Mouse (Mus musculus) thymus, postnatal 14 days (tissue): ENCODE data around the gene St3gal6.

Source experiments
- DNase-seq: peaks from one replicate; pipeline ENCODE4 v3.0.0; 2021

Gene St3gal6

DNA sequence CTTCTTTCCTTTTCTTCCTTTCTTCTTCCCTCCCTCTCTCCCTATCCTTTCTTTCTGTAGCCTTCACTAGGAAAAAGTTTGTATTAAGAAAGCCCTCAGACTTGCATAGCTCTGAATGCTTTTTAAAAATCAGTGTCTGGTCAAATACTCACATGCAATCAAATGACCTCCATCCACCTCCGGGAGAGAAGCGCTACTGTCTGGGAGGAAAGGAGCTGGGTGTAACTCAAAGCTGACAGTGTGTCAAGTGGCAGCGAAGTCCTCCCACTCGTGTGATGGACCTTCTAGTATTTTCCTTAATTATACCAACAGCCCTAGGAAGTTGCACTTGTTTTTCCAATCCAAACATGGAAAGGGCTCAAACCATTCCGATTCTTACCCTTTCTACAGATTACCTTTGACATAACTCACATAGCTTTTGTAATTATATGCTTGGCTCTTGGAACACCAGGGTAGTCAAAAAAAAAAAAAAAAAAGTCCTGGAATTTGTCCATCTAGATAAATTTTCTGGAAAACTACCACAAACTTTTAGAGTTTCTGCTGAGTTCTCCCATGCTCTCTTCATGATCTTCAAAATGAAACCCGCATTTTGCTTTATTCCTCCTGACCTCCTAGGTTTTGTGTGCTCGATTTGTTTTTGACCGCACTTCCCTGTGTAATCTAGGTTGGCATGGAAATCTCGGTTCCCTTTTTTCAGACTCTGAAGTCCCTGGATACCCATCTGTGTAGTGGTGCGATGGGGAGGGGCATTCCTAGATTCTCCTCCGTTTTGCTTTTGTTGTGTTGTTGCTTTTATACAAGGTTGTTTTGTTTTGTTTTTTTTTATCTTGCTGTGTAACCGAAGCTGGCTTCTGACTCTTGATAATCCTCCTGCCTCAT lies at the start of gene St3gal6:
St3gal6 (minus strand) TSS at position 272 of the 879 bp plus-strand sequence.
- DNase-seq = no peak

DNA sequence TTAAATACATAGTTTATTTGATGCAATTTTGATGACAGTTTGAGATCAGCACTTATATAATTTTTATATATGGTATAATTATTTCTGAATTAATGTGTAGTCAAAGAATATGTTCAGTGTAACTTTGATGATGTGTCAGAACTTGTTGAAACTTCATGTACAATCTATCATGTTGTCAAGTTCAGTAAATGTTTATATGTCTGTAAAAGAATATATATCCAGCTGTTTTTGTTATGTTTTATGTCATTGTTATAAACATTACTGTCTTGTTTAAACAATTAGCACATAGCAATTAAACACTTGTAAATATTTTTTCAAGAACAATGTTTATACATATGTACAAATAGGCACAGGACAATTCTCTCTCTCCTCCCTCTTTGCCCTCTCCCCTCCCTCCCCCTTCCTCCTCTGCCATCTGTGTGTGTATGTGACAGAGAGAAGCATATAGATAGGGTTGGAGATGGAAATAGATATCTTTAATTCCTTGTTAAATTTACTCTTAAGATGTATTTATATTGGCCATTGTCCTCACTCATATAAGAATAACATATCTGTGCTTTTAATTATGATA lies 46.7 kb upstream of the St3gal6 start:
- no peak for DNase-seq

DNA sequence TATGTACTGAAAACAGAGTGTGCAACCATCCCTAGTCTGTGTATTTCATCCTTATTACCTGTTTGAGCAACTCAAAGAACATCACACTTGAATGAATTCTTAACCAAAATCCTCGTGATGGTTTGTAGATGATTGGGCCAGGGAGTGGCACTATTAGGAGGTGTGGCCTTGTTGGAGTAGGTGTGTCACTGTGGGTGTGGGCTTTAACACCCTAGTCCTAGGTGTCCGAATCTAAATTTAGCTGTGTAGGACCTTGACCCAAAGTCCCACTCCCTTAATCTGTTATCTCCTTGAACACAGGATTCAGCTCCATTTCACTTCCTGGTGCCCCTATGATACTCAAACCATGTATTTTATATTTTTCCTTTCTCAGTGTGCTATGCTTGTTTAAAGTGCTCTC lies 37.2 kb upstream of the St3gal6 start:
- no peak for DNase-seq

DNA sequence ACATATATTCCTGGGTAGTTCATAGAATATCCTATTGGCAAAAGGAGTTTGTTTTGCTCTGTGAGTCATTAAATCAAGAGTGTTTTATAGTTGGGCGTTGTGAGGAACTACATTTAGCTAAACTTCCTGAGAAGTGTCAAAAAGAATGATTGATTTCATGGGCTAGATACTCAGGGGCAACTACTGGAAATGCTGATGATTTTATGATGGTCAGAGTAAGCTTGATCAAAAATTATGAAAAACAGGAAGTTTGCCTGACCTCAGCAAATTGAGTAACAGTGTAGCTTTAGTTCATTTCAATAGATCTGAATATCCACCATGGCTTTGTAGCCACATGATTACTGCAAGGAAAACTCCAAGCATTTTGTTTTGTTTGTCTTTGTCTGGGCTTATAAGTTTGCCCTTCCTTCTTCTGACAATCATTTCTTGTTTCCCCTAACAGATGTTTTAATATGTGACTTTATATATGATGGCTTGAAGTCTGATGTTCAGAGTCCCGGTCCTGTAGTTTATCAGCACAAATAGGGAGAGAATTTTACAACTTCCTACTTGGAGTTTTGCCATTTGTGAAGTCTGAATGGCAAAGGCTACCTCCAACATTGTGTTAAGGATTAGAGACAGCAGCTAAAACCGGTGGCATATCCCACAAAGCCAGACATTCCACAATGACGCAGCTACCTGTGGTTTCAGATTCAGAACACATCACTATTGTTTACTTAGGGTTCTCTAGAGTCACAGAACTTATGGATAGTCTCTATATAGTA lies 32.2 kb upstream of the St3gal6 start:
- no peak for DNase-seq

DNA sequence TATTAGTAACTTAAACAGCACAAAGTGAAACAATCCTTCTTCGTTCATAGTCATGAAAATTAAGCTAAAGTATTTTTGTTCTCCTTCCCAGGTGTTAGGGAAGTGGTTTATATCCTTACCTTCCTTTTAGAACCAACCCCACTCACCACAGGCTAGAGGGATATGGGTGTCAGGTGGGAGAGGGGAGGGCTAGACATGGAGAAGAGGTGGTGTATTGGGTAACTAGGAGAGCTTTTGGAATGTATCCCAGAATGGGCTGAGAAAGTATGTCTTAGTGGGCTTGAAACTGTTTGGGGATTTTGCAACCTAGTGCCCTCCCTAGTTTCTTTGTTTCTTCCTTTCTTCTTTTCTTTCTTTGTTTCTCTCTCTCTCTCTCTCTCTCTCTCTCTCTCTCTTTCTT lies 30.6 kb upstream of the St3gal6 start:
- no peak for DNase-seq

DNA sequence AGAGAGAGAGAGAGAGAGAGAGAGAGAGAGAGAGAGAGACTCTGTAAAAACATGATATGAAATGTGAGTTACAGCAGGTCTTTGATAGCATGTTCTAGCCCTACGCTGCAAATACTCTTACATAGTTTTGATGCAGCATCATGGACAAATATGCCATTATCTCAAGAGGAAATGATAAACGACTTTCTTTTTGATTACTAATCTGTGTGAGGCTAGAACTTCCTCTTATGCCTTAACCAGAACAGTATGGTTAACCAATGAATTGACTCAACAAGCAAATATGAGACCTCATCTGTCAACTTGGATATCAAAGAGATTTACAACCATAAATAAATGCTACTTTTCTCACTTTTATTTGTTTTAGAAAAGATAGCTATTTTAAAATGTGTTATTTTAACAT lies 24.0 kb upstream of the St3gal6 start:
- no peak for DNase-seq

DNA sequence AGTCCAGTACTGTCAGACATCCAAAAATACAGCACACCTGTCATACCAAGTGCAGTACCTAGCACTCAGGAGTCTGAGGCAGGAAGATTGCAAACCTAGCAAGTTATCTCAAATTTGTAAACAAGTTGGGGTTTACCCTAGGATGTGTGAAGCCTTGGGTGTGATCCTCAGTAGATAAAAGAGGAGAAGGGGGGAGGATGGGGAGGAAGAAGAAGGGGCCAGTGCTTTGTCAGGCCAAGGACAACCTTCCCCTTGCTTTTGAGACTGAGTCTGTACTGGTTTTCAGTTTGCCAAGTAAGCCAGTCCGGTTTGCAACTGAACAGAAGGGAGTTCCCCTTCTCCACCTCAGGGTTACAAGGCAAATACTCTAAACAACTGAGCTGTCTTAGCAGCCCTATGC lies 22.1 kb upstream of the St3gal6 start:
- no peak for DNase-seq

DNA sequence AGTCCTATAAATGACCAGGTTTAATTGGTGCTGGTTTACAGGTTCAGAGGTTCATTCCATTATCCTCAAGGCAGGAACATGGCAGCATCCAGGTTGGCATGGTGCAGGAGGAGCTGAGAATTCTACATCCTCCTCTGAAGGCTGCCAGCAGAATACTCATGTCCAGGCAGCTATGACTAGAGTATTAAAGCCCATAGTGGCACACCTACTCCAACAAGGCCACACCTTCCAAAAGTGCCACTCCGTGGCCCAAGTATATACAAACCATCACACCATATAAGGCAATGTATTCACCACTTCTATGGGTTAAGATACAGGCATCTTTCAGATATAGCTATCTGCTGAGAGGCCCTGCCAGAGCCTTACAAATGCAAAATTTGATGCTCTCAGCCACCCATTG lies 15.4 kb upstream of the St3gal6 start:
- no peak for DNase-seq

DNA sequence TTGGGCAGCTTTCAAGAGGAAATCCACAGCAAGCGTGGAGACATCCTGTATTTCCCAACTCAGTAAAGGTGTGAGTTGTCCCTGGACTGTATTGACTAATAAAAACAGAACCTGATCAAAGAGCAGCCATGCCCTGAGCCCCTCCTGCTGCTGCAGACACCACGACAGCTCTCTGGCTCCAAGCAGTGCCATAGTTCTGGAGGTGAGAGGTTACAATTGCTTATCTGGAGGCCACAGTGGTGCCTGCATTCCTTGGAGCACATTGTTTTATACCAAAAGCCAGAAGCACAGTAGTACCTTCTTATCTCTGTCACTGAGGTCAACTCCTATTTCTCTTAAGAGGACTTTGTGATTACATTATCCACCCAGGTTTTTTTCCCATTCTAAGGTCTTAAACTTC lies 15.0 kb upstream of the St3gal6 start:
- no peak for DNase-seq

DNA sequence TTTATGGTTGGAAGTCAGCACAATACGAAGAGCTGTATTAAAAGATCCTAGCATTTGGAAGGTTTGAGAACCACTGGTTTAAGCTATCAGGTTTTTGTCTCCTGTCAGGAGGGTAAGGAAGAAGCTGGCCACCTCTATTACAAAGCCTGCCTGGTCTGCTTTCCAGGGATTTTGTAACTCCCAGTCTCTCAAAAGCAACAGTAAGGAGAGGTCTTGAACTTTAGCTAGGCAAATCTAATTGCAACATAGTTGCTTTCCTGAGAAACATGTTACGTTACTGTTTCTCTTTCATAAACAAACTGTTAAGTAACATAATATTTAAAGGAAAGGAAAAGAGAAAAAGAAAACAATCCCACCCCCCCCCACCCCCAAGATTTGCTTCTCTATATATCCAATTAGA lies 12.0 kb upstream of the St3gal6 start:
- no peak for DNase-seq

DNA sequence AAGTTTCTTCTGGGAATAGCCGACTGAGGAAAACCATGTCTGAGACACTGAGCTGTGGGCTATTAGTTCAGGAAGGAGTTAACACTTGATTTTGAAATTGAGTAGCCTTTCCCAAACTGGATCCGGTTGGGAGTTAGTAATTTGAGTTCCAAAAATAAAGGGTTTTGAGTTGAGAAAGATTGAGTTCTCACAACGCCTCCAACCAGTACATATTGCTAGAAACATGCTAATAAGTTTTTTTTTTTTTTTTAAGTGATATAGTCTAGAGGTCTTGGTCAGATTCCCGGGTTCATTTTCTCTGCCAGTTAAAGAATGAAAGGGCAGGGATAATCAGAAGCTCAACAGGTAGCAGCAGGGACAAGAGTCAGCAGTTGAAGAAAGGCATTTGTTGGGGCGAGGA lies 11.2 kb upstream of the St3gal6 start:
- no peak for DNase-seq

DNA sequence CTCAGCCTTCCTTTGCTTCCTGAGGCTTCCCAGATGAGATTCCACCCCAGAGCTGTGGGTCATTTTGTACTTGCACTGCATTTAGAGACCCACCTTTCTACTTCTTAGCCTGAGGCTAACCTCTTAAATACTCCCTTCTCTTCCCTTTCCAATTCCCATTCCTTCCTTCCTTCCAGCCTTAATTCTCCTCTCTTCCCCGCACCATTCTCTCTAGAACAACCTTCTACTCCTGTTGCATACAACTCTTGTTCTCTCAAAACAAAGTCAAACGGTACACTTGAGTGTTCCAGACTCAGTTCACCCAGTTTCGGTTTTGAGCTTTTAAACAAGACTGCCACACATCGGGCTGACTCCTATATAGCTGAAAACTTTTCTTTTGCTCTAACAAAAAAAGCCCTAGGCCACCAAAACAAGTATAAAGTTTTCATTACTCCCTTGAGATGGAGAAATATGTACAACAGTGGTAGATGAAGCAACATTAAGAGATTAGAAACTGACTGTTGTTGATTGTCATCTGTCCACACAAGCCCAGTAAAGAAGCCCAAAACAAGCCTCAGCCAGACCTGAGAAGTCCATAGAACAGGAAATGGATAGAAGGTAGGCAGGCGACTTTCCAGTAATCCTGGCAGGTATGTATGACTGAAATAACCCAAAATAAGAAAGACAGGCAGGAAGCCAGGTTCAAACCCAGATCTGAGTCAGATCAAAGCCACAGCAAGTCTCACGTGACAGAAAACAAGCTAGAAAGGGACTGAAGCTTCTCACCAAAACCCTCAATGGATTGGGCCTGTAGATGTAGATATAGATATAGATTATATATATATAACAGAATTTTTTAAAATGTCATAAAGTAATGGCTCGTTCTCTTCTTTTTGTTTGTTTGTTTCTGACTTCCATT lies 10.5 kb upstream of the St3gal6 start:
- peak; percentile 26 for DNase-seq

DNA sequence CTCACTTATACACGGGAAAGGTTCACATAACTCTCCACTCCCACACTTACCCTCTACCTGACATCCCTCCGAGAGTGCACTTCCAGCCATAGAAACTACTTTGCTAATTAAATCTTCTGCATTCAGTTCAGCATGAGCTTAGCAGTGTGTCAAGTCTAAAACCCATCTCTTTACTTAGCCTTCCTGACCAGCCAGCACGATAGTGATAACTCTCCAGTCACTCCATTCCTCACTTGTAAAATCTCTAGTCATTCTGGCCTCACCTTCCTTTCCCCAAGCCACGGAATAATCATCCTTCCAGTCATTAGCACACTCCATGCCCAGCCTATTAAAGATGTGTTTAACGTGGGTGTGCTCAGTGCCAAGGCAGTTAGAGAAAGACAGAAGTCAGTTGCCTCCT lies 9.7 kb upstream of the St3gal6 start:
- DNase-seq = no peak

DNA sequence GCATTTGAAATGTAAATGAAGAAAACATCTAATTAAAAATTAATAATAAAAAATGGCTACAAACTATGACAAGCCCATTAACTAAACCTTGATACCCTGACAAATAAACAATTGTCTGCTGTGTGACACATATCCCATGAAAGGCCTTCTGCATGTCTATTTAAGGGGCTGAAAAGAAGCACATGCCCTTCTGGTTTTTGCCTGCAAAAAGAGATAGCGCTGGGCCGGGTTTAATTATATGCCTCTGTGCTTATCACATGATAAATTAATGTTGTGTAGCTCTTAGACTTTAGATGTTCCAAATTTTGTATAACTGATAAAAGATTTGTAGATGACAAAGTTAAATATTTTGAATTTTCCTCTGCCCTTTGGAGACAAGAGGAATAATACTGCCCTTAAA lies 9.2 kb upstream of the St3gal6 start:
- DNase-seq = no peak

DNA sequence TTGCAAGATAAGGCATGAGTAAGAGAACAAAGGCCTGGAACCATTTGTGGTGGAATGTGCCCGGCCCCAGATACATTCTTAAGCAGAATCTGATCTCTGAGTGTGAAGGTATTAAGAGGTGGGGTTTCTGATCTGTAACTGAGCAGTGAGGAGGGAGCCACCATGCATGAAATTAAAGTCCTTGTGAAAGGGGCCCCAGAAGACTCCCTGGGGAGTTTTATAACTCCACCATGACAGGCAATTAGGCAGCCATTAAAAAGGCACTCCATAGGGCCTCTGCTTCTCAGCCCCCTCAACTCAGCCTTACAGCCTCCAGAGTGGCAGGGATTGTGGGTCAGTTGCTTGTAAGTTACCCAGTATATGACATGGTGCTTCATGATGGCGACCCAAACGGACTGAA lies 8.5 kb upstream of the St3gal6 start:
- DNase-seq = no peak

DNA sequence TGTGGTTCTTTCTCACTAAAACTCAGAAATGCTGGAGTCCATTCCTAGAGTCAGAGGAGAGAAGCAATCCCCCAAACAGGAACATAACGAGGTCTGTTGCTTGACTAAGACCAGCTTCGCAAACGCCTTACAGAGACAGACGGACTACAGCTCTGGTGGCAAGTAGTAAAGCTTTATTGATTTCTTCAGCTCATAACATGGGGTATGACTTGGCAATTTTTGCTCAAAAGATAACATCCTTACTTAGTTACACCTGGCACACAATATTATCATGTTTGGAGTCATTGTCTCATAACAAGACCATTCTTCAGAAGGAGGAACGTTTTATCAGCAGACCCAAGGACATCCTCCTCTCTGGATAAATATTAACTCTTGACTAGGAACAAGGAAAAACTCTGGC lies 3.8 kb upstream of the St3gal6 start:
- DNase-seq = no peak

DNA sequence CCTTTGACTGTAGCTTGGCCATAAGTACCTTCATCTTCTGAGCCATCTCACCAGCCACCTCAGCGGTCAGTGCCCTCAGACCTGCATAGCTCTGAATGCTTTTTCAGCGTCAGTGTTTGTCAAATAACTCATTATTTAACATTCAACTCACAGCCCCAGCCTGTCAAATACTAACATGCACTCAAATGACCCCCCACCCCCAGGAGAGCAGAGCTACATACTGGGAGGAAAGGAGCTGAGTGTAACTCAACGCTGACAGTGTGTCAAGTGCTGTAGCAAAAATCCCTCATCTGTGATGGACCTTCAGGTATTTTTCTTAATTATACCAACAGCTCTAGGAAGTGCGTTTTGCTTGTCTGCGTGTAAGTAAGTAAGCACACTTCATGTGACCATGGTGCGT lies 2.7 kb upstream of the St3gal6 start:
- no peak for DNase-seq

DNA sequence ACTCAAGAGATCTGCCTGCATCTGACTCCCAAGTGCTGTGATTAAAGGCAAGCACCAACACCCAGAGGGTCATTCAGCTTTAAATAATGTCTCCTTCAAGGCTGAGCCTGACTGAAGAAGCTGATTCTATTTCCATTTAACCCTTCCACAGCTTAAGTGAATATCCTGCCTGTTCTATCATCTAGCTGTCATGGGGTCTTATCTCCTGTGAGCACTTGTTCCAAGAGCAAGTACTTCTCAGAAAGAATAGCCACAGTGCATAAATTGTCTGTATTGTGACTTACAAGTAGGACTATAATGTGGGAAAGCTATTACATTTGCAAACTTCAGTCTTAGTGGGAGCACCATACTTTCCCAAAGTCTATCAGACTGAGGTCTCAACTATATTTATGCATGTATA lies 1.8 kb upstream of the St3gal6 start:
- DNase-seq = no peak

DNA sequence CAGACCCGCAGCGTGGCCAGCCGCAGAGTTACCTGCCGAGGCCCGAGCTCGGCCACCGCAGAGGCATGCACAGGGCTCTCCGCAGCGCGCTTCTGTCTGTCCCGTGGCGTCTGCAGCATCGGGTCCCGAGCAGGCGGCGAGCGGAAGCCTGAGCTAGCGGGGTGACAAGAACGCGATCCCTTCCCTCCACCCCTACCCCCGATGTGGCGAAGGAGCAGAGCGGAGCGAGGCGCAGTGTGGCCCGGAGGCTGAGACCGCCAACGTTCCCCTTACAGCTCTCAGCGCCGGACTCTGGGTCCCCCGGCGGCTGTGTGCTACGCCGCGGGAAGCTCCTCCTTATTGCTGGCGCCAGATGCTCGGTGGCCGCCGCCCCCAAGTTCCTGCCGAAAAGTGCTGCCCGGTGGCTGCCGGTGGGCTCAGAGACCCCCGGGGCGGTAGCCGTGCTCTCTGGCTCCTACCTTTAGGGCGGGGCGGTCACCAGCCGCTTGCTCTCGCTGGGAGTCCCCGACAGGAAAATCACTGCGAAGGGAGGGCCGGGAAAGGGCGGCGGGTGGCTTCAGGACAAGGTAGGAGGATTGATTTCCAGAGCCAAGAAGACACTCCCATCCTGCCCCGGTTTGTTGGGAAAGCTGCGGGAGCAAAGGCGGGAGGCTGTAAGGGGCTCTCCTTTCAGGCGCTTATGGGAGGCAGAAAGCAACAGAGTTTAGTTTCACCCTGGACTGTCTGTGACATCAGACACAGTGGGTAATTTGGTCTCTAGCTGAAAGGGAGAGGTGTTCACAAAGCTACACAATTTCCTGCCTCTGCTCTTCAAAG lies 791 bp downstream of the St3gal6 start:
- DNase-seq = peak; percentile 68

DNA sequence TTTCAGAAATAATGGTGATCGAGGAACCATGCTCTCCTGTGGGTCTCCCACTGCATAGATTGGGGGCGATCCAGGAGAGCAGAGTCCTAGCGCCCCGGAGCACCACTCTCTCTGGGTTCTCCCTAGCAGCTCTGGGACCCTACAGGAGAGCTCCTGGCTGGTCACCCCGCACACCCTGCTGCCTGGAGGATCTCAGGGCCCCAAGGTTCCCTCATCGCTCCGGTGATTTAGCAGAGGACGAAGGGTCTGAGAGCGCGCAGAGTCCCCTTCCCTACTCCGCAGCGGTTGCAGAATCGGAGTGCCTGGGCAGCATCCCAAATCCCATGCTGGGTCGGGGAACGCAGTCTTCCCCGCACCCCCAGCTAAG lies 1.4 kb downstream of the St3gal6 start:
- no peak for DNase-seq

DNA sequence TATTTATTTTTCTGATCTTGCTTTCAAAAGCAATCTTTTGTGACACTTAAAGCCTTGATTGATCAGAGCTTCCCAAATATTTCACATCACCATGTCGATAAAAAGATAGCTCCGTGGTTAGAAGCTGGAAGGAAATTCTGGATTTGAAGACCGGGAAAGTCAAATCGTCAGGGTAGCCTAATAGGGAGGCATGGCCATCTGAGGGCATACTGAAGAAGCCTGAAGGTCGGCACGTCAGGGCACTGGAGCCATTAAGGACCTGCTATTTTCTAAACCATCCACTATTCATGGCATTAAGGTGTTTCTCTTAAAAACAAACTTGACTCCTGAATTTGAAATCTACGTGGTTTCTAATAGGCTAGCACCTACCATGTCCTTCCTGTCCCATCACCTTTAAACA lies 2.1 kb downstream of the St3gal6 start:
- no peak for DNase-seq

DNA sequence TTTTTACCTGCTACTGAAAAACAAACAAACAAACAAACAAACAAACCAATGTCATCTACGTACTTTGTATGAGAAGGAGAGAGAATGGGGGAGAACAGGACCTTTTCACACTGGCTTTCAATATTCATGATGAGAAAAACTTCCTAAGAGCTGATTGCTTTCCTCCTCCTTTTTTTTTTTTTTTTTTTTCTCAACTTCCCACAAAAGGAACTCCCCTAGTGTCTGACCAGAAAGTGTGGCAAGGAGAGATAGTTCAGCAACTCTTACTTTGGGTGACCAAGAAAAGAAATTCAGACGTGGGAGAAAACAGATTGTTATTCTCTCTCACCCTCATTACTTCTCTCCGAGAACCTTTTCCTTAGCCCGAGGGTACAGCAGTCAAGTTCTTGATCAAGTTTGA lies 2.9 kb downstream of the St3gal6 start:
- DNase-seq = no peak
